Mouse (Mus musculus) spleen, adult 2 months (tissue): Measurements from ENCODE around the gene Ppara. TPM values are rescaled to one million over a fixed set of nuclear protein-coding genes. Genes with fewer than 3 reads are reported as not detected.
A peak's percentile ranks its signal among the peaks of the same experiment; 100 is the strongest.

Source experiments
- DNase-seq, 2 experiments: peaks; one replicate each; pipeline versions ENCODE4 v3.0.0 to v3.0.0-alpha.2; 2012 to 2021; ENCODE audit warnings: low spot score in 2 of 2, low read depth in 1 of 2
- H3K27ac ChIP-seq: fragments of 200-500 bp; 2 replicates; pipeline ENCODE4 v1.5.1; 2012; ENCODE audit warnings: low read length, inconsistent platforms; ENCODE audit not compliant: insufficient read depth
- H3K27me3 ChIP-seq: fragments of 200-500 bp; 2 replicates; pipeline ENCODE4 v1.6.1; 2012; ENCODE audit warnings: mild to moderate bottlenecking, moderate library complexity, low read length, inconsistent platforms; ENCODE audit not compliant: control insufficient read depth, insufficient read depth
- H3K36me3 ChIP-seq: fragments of 200-500 bp; 2 replicates; pipeline ENCODE4 v1.6.1; 2012; ENCODE audit warnings: mild to moderate bottlenecking, low read length, inconsistent platforms; ENCODE audit not compliant: control insufficient read depth, insufficient read depth
- H3K4me1 ChIP-seq: fragments of 200-500 bp; 2 replicates; pipeline ENCODE4 v1.6.1; 2011; ENCODE audit warnings: inconsistent platforms; ENCODE audit not compliant: control insufficient read depth, insufficient read depth, insufficient read length
- H3K4me3 ChIP-seq: fragments of 200-500 bp; 2 replicates; pipeline ENCODE4 v1.5.1; 2011; ENCODE audit warnings: mild to moderate bottlenecking, inconsistent platforms; ENCODE audit not compliant: insufficient read depth, insufficient read length; ENCODE audit errors: extremely low read depth
- CTCF ChIP-seq: fragments of 200-500 bp; IDR thresholded peaks from 2 replicates; pipeline ENCODE4 v1.5.1; 2011; ENCODE audit warnings: mild to moderate bottlenecking, inconsistent platforms; ENCODE audit not compliant: insufficient read depth, insufficient read length, insufficient replicate concordance; ENCODE audit errors: extremely low read depth
- POLR2A ChIP-seq: fragments of 200-500 bp; IDR thresholded peaks from 2 replicates; pipeline ENCODE4 v1.6.1; 2011; ENCODE audit warnings: low read depth, low read length, inconsistent platforms
- WGBS: fragments of 180-500 bp; shearing (Covaris S2); methylation state at CpG from one replicate; pipeline ENCODE4 v1.1.7; 2018; 5-methylcytosine and 5-hydroxymethylcytosine counted together
- polyA plus RNA-seq: library from polyadenylated mRNA; depleted of rRNA; stranded (reverse); fragments of >200 nt; gene quantifications from 2 replicates; pipeline ENCODE4 v1.2.3, GENCODE M21; 2012

Gene Ppara
- polyA plus RNA-seq, 1 experiment = 0.06 TPM

GRCm38 (mm10) chr15:85746178-85746577, 11.4 kb downstream of the Ppara start:
- peaks cover 6% of the 10 kb centered on the region; the same call in 1 of the 2 replicates for H3K4me1 ChIP-seq
- H3K27me3 ChIP-seq = no peaks in the 10 kb centered on the region
- 86% methylated on average over 8 of the region's 8 CpGs for WGBS
- H3K27ac ChIP-seq = no peak overlapping the region
- no peak for DNase-seq
- H3K36me3 ChIP-seq = no peaks in the 10 kb centered on the region
- H3K4me3 ChIP-seq = no peak overlapping the region
- no peak for TF ChIP-seq CTCF
- no peak for TF ChIP-seq POLR2A

GRCm38 (mm10) chr15:85746671-85747070, 11.9 kb downstream of the Ppara start:
- no peak for DNase-seq
- TF ChIP-seq POLR2A (no peak), CTCF (no peak)
- no peaks in the 10 kb centered on the region for H3K36me3 ChIP-seq
- 82% methylated on average over 13 of the region's 13 CpGs for WGBS
- no peaks in the 10 kb centered on the region for H3K27me3 ChIP-seq
- H3K27ac ChIP-seq = no peak overlapping the region
- H3K4me1 ChIP-seq = peaks cover 6% of the 10 kb centered on the region; the same call in 1 of the 2 replicates
- H3K4me3 ChIP-seq = no peak overlapping the region

- no peak overlapping the region for H3K27ac ChIP-seq
- no peaks in the 10 kb centered on the region for H3K36me3 ChIP-seq
- 93% methylated on average over 5 of the region's 5 CpGs for WGBS
- H3K4me1 ChIP-seq = peaks cover 6% of the 10 kb centered on the region; the same call in 1 of the 2 replicates
- no peaks in the 10 kb centered on the region for H3K27me3 ChIP-seq
- DNase-seq = no peak
- H3K4me3 ChIP-seq = no peak overlapping the region
- TF ChIP-seq POLR2A = no peak
- no peak for TF ChIP-seq CTCF
Observed at GRCm38 (mm10) chr15:85747951-85748350, 13.2 kb downstream of the Ppara start.

- Histone ChIP-seq H3K36me3 (no peaks in the 10 kb centered on the region), H3K27me3 (no peaks in the 10 kb centered on the region), H3K4me1 (peaks cover 6% of the 10 kb centered on the region; the same call in 1 of the 2 replicates), H3K4me3 (no peak overlapping the region), H3K27ac (no peak overlapping the region)
- TF ChIP-seq POLR2A = no peak
- TF ChIP-seq CTCF = no peak
- WGBS = 60% methylated on average over 3 of the region's 3 CpGs
- no peak for DNase-seq
Observed at GRCm38 (mm10) chr15:85748466-85748865, 13.7 kb downstream of the Ppara start.

- H3K27ac ChIP-seq = no peak overlapping the region
- H3K4me3 ChIP-seq = no peak overlapping the region
- H3K27me3 ChIP-seq = no peaks in the 10 kb centered on the region
- no peaks in the 10 kb centered on the region for H3K36me3 ChIP-seq
- WGBS = 50% methylated on average over 9 of the region's 9 CpGs
- peaks cover 6% of the 10 kb centered on the region; the same call in 1 of the 2 replicates for H3K4me1 ChIP-seq
- DNase-seq = peak in 1 of 2 experiments; percentile 2
- no peak for TF ChIP-seq POLR2A
- TF ChIP-seq CTCF = no peak
Observed at GRCm38 (mm10) chr15:85749141-85749540, 14.4 kb downstream of the Ppara start.

- Histone ChIP-seq H3K36me3 (no peaks in the 10 kb centered on the region), H3K4me3 (no peak overlapping the region), H3K27ac (no peak overlapping the region), H3K27me3 (no peaks in the 10 kb centered on the region), H3K4me1 (peaks cover 6% of the 10 kb centered on the region; the same call in 1 of the 2 replicates)
- DNase-seq = no peak
- TF ChIP-seq POLR2A (no peak), CTCF (no peak)
- 83% methylated on average over 5 of the region's 5 CpGs for WGBS
Observed at GRCm38 (mm10) chr15:85750115-85750514, 15.3 kb downstream of the Ppara start.

GRCm38 (mm10) chr15:85752655-85753054, 17.9 kb downstream of the Ppara start:
- DNase-seq = no peak
- Histone ChIP-seq H3K4me1 (peaks cover 6% of the 10 kb centered on the region; the same call in 1 of the 2 replicates), H3K27ac (no peak overlapping the region), H3K36me3 (no peaks in the 10 kb centered on the region), H3K4me3 (no peak overlapping the region), H3K27me3 (no peaks in the 10 kb centered on the region)
- no peak for TF ChIP-seq CTCF
- TF ChIP-seq POLR2A = no peak
- 75% methylated on average over 2 of the region's 2 CpGs for WGBS
